Mouse (Mus musculus) hematopoietic stem cell, adult 5-6 weeks (primary cell): Measurements from ENCODE around the gene Zbbx. TPM values are rescaled to one million over a fixed set of nuclear protein-coding genes. Genes with fewer than 3 reads are reported as not detected.

Experiments used
- ATAC-seq, 2 experiments: fragments of 125-278 bp in 1 of 2; replicated peaks in 1 of 2; 2 replicates each; pipeline ENCODE4 v1.8.0; 2016 to 2017; ENCODE audit warnings: inconsistent platforms in 2 of 2, mild to moderate bottlenecking in 2 of 2, moderate number of reproducible peaks in 2 of 2, low read depth in 1 of 2, moderate TSS enrichment in 1 of 2; ENCODE audit not compliant: low FRiP score in 2 of 2, poor library complexity in 2 of 2, severe bottlenecking in 2 of 2, insufficient read depth in 1 of 2, low TSS enrichment in 1 of 2
- total RNA-seq: library from RNA; stranded (forward); fragments of 172-1452, 232-1000 nt; gene quantifications from 2 replicates; pipeline ENCODE4 v1.2.3, GENCODE M21; 2017

The Zbbx gene
- total RNA-seq, result not detected in 2 replicates

- ATAC-seq, result peak; percentile 100
Observed at GRCm38 (mm10) chr3:75164838-75165496, at the start of gene Zbbx. Gene Zbbx (minus strand): TSS chr3:75165034.

DNA sequence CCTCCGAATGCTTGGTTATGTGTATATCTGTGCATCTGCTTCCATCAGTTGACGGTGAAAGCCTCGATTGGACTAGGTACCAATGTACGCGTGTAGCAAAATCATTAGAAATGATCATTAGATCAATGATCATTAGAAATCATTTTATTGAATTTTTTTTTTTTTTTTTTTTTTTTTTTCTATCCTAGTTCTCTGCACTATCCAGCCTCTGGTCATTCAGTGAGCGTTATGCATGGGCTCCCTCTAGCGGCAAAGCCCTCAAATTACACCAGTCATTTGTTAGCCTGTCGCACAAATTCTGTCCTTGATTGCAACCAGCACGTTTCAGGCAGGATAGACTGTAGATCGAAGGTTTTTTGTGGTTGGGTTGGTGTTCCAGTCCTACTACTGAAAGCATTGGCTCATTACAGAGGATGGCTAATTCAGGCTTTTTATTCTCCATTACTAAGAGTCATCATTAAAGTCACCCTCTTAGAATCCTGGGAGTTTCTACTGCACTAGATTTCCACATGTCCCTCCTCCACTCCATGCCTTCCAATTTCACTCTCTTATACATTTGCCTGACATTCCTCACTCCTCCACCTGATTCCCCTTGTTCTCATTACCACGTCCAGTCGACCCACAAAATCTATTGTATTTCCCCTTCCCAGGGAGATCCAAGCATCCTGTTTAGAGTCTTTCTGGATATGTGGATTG, 38.1 kb upstream of the Zbbx start:
- ATAC-seq, result peak; percentile 78 to 87

GRCm38 (mm10) chr3:75182606-75183005, 17.8 kb upstream of the Zbbx start:
- ATAC-seq, result no peak

GRCm38 (mm10) chr3:75141876-75142275, 23.0 kb downstream of the Zbbx start:
- no peak for ATAC-seq

DNA sequence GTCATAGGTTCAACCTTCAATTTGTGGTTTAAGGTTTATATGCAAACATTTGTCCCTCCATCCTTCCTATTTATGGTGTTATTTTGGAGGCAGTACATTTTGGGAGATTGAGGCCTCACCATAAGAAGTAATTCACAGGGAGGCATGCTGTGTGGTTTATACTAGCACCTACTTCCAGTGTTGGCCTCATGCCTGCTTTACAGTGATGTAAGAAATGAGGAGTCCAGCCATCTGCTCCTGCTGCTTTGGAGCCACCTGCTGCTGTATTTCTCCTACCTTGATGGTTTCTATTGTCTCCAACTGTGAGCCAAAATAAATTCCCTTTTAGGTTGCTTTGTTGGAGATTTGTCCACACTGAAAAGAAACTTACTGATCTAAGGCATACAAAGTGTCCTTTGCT, 60.0 kb downstream of the Zbbx start:
- ATAC-seq, result no peak

DNA sequence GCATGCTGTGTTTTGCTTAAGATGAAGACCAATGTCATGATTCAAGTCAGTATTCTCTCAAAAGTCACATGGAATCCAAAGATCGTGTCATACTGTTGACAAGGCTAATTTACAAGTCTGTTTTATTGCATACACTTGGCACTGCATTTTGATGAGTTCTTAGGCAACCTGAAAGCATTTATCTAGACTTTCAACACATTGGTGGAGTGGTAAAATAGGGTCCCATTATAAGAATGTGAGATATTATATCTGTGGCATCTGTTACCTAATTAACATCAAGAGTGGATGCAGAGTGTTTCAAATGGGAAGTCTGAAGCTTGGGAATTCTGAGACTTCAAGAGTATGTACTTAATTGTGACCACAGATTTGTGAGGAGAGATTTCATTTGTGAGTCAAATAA, 79.1 kb downstream of the Zbbx start:
- ATAC-seq, result no peak

DNA sequence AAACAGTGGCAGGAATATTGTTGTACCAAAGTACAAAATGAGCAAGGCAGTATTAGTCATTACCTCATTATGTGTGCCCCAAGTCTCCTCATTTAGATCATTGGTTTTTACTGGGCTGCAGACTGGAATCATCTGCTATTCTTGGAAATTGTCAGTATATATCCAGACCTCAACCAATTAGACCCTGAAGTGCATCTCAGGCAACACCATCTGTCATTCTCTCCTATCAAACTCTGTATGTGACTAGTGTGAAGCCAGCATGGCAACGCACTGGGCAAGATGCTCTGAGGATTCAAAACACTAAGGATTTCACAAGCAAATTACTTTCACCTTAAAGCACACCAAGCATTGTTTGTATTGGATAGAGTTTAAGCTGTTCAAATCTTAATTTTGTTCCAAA, 85.9 kb downstream of the Zbbx start:
- no peak for ATAC-seq

- ATAC-seq, result no peak
Observed at GRCm38 (mm10) chr3:75009701-75010100, 155.1 kb downstream of the Zbbx start.

Other genes with a start within 250 kb of the Zbbx start
- not detected in 2 replicates for gene Serpini2, start 105.0 kb upstream of the Zbbx start, total RNA-seq